Mouse (Mus musculus) stomach, postnatal 0 days (tissue): ENCODE measurements at regions not wholly inside any gene's neighbourhood (a gene's known extent, or its start where the extent isn't known, plus 50 kb on each side); places are given as distances from the start of the nearest gene placed in this dataset.

Source experiments
- CTCF ChIP-seq: IDR thresholded peaks from 2 replicates; pipeline ENCODE4 v1.5.1; 2016; ENCODE audit warnings: antibody characterized with exemption, low read depth, mild to moderate bottlenecking, moderate library complexity
- EP300 ChIP-seq: optimal IDR thresholded peaks from 2 replicates; pipeline ENCODE3; 2016; ENCODE audit warnings: antibody characterized with exemption

GRCm38 (mm10) chr2:173930606-173931177 lies 145.4 kb upstream of the Stx16 start:
- no peak for TF ChIP-seq EP300
- TF ChIP-seq CTCF = no peak
